In genomic region chr14:118713869-118714268, GRCm38 (mm10) we compare ENCODE assay signal across 8 mouse cellular contexts. TPM values are rescaled to one million over a fixed set of nuclear protein-coding genes. Genes with fewer than 3 reads are reported as not detected.
DNase-seq lines count a peak whose midpoint lies in the region; ATAC-seq and TF ChIP-seq lines count a peak whose summit lies in the region.

No protein-coding gene starts in this region.

- no peak overlapping the region for H3K9ac ChIP-seq in intestine, postnatal 0 days (ENCODE audit: low read depth, low read length)
- peak overlapping the region; percentile 63 for H3K9ac ChIP-seq in neural tube, embryonic 13.5 days

- peaks cover 76% of the 10 kb centered on the region for H3K27me3 ChIP-seq in forebrain, embryonic 10.5 days (ENCODE audit: poor library complexity, severe bottlenecking)
- no peaks in the 10 kb centered on the region for H3K27me3 ChIP-seq in intestine, postnatal 0 days (replicated peaks; ENCODE audit: control insufficient read depth, insufficient read depth, low read length)
- peaks cover 11% of the 10 kb centered on the region; the same call in 1 of the 2 replicates for H3K27me3 ChIP-seq in neural tube, embryonic 13.5 days

- TF ChIP-seq CTCF in layer of hippocampus, adult 2 months (conservative IDR thresholded peaks at IDR 0.05): no peak
- no peak for TF ChIP-seq CTCF in intestine, postnatal 0 days (IDR thresholded peaks at IDR 0.05; ENCODE audit: low read depth)

- peak overlapping the region; percentile 26 for H3K4me3 ChIP-seq in layer of hippocampus, adult 2 months
- H3K4me3 ChIP-seq in forebrain, embryonic 10.5 days: peak overlapping the region; percentile 49
- H3K4me3 ChIP-seq in intestine, postnatal 0 days (ENCODE audit: low read depth, low read length): peak overlapping the region; percentile 31
- H3K4me3 ChIP-seq in neural tube, embryonic 13.5 days: peak overlapping the region; percentile 31

- no peak for ATAC-seq in intestine, postnatal 0 days
- no peak for ATAC-seq in neural tube, embryonic 13.5 days (ENCODE audit: low read depth)

- H3K27ac ChIP-seq in layer of hippocampus, adult 2 months: no peak overlapping the region
- H3K27ac ChIP-seq in forebrain, embryonic 10.5 days: no peak overlapping the region
- H3K27ac ChIP-seq in intestine, postnatal 0 days (ENCODE audit: low read depth, low read length): no peak overlapping the region
- H3K27ac ChIP-seq in neural tube, embryonic 13.5 days (replicated peaks): no peak overlapping the region

- no peak for DNase-seq in layer of hippocampus, adult 2 months (ENCODE audit: low spot score in 2 of 2)
- no peak for DNase-seq in layer of hippocampus, postnatal 36 days
- DNase-seq in forebrain, embryonic 10.5 days (ENCODE audit: extremely low spot score, low spot score): no peak
- no peak for DNase-seq in yolk sac, embryonic 10.5 days (ENCODE audit: low spot score)
- no peak for DNase-seq in adrenal gland, adult 8-10 months
- no peak for DNase-seq in cerebellum, postnatal 14 days

- peak overlapping the region; percentile 65 for H3K4me2 ChIP-seq in intestine, postnatal 0 days (replicated peaks; ENCODE audit: low read depth)
- peak overlapping the region; percentile 60 for H3K4me2 ChIP-seq in neural tube, embryonic 13.5 days

- H3K9me3 ChIP-seq in forebrain, embryonic 10.5 days: no peaks in the 10 kb centered on the region
- H3K9me3 ChIP-seq in intestine, postnatal 0 days (ENCODE audit: control insufficient read depth): no peaks in the 10 kb centered on the region
- no peaks in the 10 kb centered on the region for H3K9me3 ChIP-seq in neural tube, embryonic 13.5 days

- 6% methylated on average over 8 of the region's 8 CpGs for WGBS in forebrain, embryonic 10.5 days
- WGBS in intestine, postnatal 0 days: 26% methylated on average over 8 of the region's 8 CpGs
- WGBS in neural tube, embryonic 13.5 days: 7% methylated on average over 8 of the region's 8 CpGs

- no peaks in the 10 kb centered on the region for H3K36me3 ChIP-seq in forebrain, embryonic 10.5 days (replicated peaks)
- H3K36me3 ChIP-seq in intestine, postnatal 0 days (ENCODE audit: control insufficient read depth, insufficient read depth): no peaks in the 10 kb centered on the region
- no peaks in the 10 kb centered on the region for H3K36me3 ChIP-seq in neural tube, embryonic 13.5 days

- H3K4me1 ChIP-seq in forebrain, embryonic 10.5 days: peaks cover 34% of the 10 kb centered on the region
- no peaks in the 10 kb centered on the region for H3K4me1 ChIP-seq in intestine, postnatal 0 days (replicated peaks; ENCODE audit: control insufficient read depth, insufficient read depth, low read length)
- H3K4me1 ChIP-seq in neural tube, embryonic 13.5 days (replicated peaks): peaks cover 24% of the 10 kb centered on the region

RNA-seq across cellular contexts. Expression of gene Abcc4, which starts 7.8 kb away (rescaled TPM):
- total RNA-seq in layer of hippocampus, adult 2 months (2021): 10 to 100 TPM in 1 of 2 experiments, 1 to 10 TPM in 1; 8.7 to 11.1 TPM
- 10 to 100 TPM in 1 of 2 experiments, 1 to 10 TPM in 1; 8.2 to 10.4 TPM for total RNA-seq in layer of hippocampus, postnatal 36 days (2021)
- polyA plus RNA-seq in forebrain, embryonic 10.5 days (2016; fragmentation: Nextera tagmentation; extraction: Ambion mirVana): 3.0 and 3.6 TPM in 2 replicates
- 1.4 and 1.6 TPM in 2 replicates for polyA plus RNA-seq in intestine, postnatal 0 days (2015; fragmentation: Nextera tagmentation; extraction: Ambion mirVana)
- polyA plus RNA-seq in neural tube, embryonic 13.5 days (2015; fragmentation: Nextera tagmentation; extraction: Ambion mirVana): 4.0 and 4.7 TPM in 2 replicates
- 10 to 100 TPM; 19.4 to 27.3 (median 22.7) TPM for total RNA-seq in adrenal gland, adult 8-10 months (2022)
